Mouse (Mus musculus) MEL (cell line): ENCODE measurements around the gene Wt1. TPM values are rescaled to one million over a fixed set of nuclear protein-coding genes. Genes with fewer than 3 reads are reported as not detected.

Experiments
- DNase-seq: peaks from one replicate; pipeline ENCODE4 v3.0.0; 2011; ENCODE audit warnings: low read depth, low spot score
- H3K27ac ChIP-seq: 2 replicates; pipeline ENCODE4 v1.5.1; 2012; ENCODE audit warnings: low read depth, mild to moderate bottlenecking, control low read depth, low read length, moderate library complexity; ENCODE audit not compliant: control insufficient read depth
- H3K27me3 ChIP-seq, 2 experiments: fragments of 150-350 bp in 1 of 2; sonication (generic) in 1 of 2; 2 replicates each; pipeline ENCODE4 v1.6.1; 2012; ENCODE audit warnings: low read length in 2 of 2, mild to moderate bottlenecking in 2 of 2, improper control_type of control experiment in 1 of 2, moderate library complexity in 1 of 2; ENCODE audit not compliant: insufficient read depth in 2 of 2, control insufficient read depth in 1 of 2
- H3K36me3 ChIP-seq, 2 experiments: 2 replicates each; pipeline ENCODE4 v1.6.1; 2012 to 2014; ENCODE audit warnings: low read length in 2 of 2, improper control_type of control experiment in 1 of 2, inconsistent platforms in 1 of 2, mild to moderate bottlenecking in 1 of 2; ENCODE audit not compliant: insufficient read depth in 2 of 2, control insufficient read depth in 1 of 2
- H3K4me1 ChIP-seq, 2 experiments: fragments of 150-350 bp in 1 of 2; sonication (generic) in 1 of 2; 2 replicates each; pipeline ENCODE4 v1.6.1; 2012; ENCODE audit warnings: low read length in 2 of 2, improper control_type of control experiment in 1 of 2, mild to moderate bottlenecking in 1 of 2; ENCODE audit not compliant: insufficient read depth in 2 of 2, control insufficient read depth in 1 of 2
- H3K4me3 ChIP-seq, 2 experiments: fragments of 150-350 bp in 1 of 2; sonication (generic) in 1 of 2; 2 replicates each; pipeline ENCODE4 v1.5.1; 2012; ENCODE audit warnings: low read depth in 2 of 2, low read length in 2 of 2, mild to moderate bottlenecking in 2 of 2, moderate library complexity in 2 of 2, control low read depth in 1 of 2, improper control_type of control experiment in 1 of 2; ENCODE audit not compliant: control insufficient read depth in 1 of 2, insufficient read depth in 1 of 2
- H3K79me2 ChIP-seq: 2 replicates; pipeline ENCODE4 v1.6.1; 2012; ENCODE audit warnings: mild to moderate bottlenecking, low read length, moderate library complexity; ENCODE audit not compliant: control insufficient read depth, poor library complexity, insufficient read depth
- H3K9ac ChIP-seq: 2 replicates; pipeline ENCODE4 v1.6.1; 2012; ENCODE audit warnings: low read depth, mild to moderate bottlenecking, control low read depth, low read length, moderate library complexity; ENCODE audit not compliant: control insufficient read depth, poor library complexity, severe bottlenecking
- H3K9me3 ChIP-seq: fragments of 150-350 bp; sonication (generic); replicated peaks from 2 replicates; pipeline ENCODE4 v1.6.1; 2012; ENCODE audit warnings: mild to moderate bottlenecking, low read length, improper control_type of control experiment, moderate library complexity; ENCODE audit not compliant: insufficient read depth
- BHLHE40 ChIP-seq: IDR thresholded peaks from 2 replicates; pipeline ENCODE4 v1.6.1; 2012; ENCODE audit warnings: low read depth, mild to moderate bottlenecking, inconsistent platforms, low read length, improper control_type of control experiment, borderline replicate concordance
- ELF1 ChIP-seq: IDR thresholded peaks from 2 replicates; pipeline ENCODE4 v1.6.1; 2014; ENCODE audit warnings: low read depth, mild to moderate bottlenecking, inconsistent platforms, low read length, improper control_type of control experiment, moderate library complexity
- GABPA ChIP-seq: IDR thresholded peaks from 2 replicates; pipeline ENCODE4 v1.6.1; 2012; ENCODE audit warnings: low read depth, mild to moderate bottlenecking, inconsistent platforms, low read length, improper control_type of control experiment, moderate library complexity
- GATA1 ChIP-seq: IDR thresholded peaks from 2 replicates; pipeline ENCODE4 v1.6.1; 2011; ENCODE audit warnings: low read depth, low read length, improper control_type of control experiment
- HCFC1 ChIP-seq: IDR thresholded peaks from 2 replicates; pipeline ENCODE4 v1.6.1; 2012; ENCODE audit warnings: low read depth, mild to moderate bottlenecking, inconsistent platforms, low read length, improper control_type of control experiment, moderate library complexity
- MAZ ChIP-seq: IDR thresholded peaks from 2 replicates; pipeline ENCODE4 v1.6.1; 2012; ENCODE audit warnings: low read depth, mild to moderate bottlenecking, inconsistent platforms, low read length, improper control_type of control experiment
- MEF2A ChIP-seq: IDR thresholded peaks from 2 replicates; pipeline ENCODE4 v1.6.1; 2014; ENCODE audit warnings: low read depth, mild to moderate bottlenecking, inconsistent platforms, low read length, improper control_type of control experiment; ENCODE audit not compliant: poor library complexity, insufficient replicate concordance, severe bottlenecking; ENCODE audit errors: extremely low read depth
- NELFE ChIP-seq: IDR thresholded peaks from 2 replicates; pipeline ENCODE4 v1.6.1; 2011; ENCODE audit warnings: low read depth, low read length, improper control_type of control experiment
- POLR2AphosphoS2 ChIP-seq: IDR thresholded peaks from 2 replicates; pipeline ENCODE4 v1.6.1; 2011; ENCODE audit warnings: low read length, improper control_type of control experiment
- RCOR1 ChIP-seq: IDR thresholded peaks from 2 replicates; pipeline ENCODE4 v1.6.1; 2012; ENCODE audit warnings: low read depth, mild to moderate bottlenecking, inconsistent platforms, low read length, improper control_type of control experiment
- TBP ChIP-seq: IDR thresholded peaks from 2 replicates; pipeline ENCODE4 v1.8.0; 2011; ENCODE audit warnings: low read depth, low read length, improper control_type of control experiment
- TCF12 ChIP-seq: IDR thresholded peaks from 2 replicates; pipeline ENCODE4 v1.6.1; 2014; ENCODE audit warnings: low read depth, mild to moderate bottlenecking, inconsistent platforms, low read length, improper control_type of control experiment, moderate library complexity
- USF2 ChIP-seq, 2 experiments: IDR thresholded peaks; 2 replicates each; pipeline ENCODE4 v1.6.1; 2011 to 2012; ENCODE audit warnings: improper control_type of control experiment in 2 of 2, low read length in 2 of 2, borderline replicate concordance in 1 of 2, inconsistent platforms in 1 of 2, low read depth in 1 of 2, mild to moderate bottlenecking in 1 of 2; ENCODE audit not compliant: insufficient read depth in 1 of 2
- ZC3H11A ChIP-seq: IDR thresholded peaks from 2 replicates; pipeline ENCODE4 v1.6.1; 2012; ENCODE audit warnings: low read depth, mild to moderate bottlenecking, inconsistent platforms, low read length, improper control_type of control experiment
- ZKSCAN1 ChIP-seq: IDR thresholded peaks from 2 replicates; pipeline ENCODE4 v1.6.1; 2012; ENCODE audit warnings: low read depth, mild to moderate bottlenecking, inconsistent platforms, low read length, improper control_type of control experiment, moderate library complexity
- polyA plus RNA-seq, 2 experiments: library from polyadenylated mRNA; stranded (reverse) in 1 of 2; unstranded in 1 of 2; fragments of >175 nt in 1 of 2; fragments of >200 nt in 1 of 2; gene quantifications; 2 replicates each; pipeline versions ENCODE4 v1.2.1 to v1.2.4; 2012; ENCODE audit warnings: low replicate concordance in 2 of 2, low read depth in 1 of 2; ENCODE audit not compliant: insufficient read length in 2 of 2, insufficient read depth in 1 of 2, missing spikeins in 1 of 2
- total RNA-seq: library from RNA; depleted of rRNA; stranded (reverse); fragments of 300-350 nt; gene quantifications from 2 replicates; pipeline ENCODE4 v1.2.3, GENCODE M21; 2012

Gene Wt1
- total and polyA plus RNA-seq, 3 experiments: not detected

- H3K4me1 ChIP-seq: no peaks in the 10 kb centered on the region
- H3K27me3 ChIP-seq: no peaks in the 10 kb centered on the region
- no peak overlapping the region for H3K27ac ChIP-seq
- DNase-seq: no peak
- H3K9ac ChIP-seq: no peak overlapping the region
- no peaks in the 10 kb centered on the region for H3K79me2 ChIP-seq
- TF ChIP-seq ZC3H11A (no peak), NELFE (no peak), GATA1 (no peak), HCFC1 (no peak)
- TF ChIP-seq, all 39 proteins: peak for 0
- Histone ChIP-seq H3K4me3 (no peak overlapping the region), H3K9me3 (no peaks in the 10 kb centered on the region), H3K36me3 (no peaks in the 10 kb centered on the region)
Observed at GRCm38 (mm10) chr2:105125641-105126040, 688 bp upstream of the Wt1 start.

GRCm38 (mm10) chr2:105126691-105127530, 582 bp downstream of the Wt1 start:
- no peak overlapping the region for H3K4me3 ChIP-seq
- H3K9ac ChIP-seq: no peak overlapping the region
- H3K9me3 ChIP-seq: no peaks in the 10 kb centered on the region
- no peaks in the 10 kb centered on the region for H3K79me2 ChIP-seq
- TF ChIP-seq POLR2AphosphoS2 (no peak), MAZ (no peak), MEF2A (no peak), TCF12 (no peak)
- H3K27ac ChIP-seq: no peak overlapping the region
- H3K4me1 ChIP-seq: no peaks in the 10 kb centered on the region
- H3K27me3 ChIP-seq: no peaks in the 10 kb centered on the region
- no peaks in the 10 kb centered on the region for H3K36me3 ChIP-seq
- no peak for DNase-seq

DNA sequence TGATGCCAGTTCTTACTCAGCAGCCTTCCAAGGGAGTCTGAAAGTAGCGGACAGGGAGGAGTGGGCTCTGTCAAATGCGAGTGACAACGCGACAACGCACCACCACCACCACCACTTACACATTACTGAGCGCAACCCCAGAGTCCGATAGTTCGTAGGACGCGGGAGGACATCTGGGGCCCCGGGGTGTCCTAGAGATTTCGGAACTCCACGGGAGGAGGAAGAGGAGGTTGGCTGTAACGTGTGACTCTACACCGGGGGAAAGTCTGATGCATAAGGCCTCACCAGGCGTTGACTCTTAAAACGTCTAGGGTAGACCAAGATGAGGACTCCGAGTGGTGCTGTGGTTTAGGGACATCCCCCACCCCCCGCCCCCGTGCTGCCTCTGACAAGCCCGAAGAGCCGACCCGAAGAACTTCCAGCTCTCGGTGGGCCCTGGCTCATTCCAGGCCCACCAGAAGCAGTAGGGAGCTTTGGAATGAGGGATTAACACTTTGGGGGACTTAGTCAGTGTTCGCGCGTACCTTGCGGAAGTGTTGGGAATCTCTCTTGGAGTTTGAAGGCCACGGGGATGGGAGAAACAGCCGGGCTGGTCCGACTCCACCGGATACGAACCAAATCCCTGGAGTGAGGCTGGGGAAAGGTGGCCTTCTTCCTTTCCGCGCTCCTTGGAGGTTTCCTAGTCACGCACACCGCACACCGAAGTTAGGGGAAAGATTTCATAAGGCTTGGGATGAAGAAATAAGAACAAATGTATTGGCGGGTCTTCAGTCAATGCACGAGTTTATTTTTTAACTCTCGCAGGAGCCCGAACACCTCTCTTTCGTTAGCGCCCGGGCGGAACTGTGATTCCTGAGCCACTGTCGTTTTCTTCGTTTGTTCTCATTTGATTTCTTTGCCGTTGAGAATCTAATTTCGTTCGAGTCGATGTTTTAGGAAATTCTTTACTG, 1.5 kb downstream of the Wt1 start:
- H3K4me3 ChIP-seq: no peak overlapping the region

More for the DNA sequence above, 1.5 kb downstream of the Wt1 start:
- H3K27ac ChIP-seq: no peak overlapping the region
- H3K9me3 ChIP-seq: no peaks in the 10 kb centered on the region
- no peak for TF ChIP-seq GABPA
- no peak for TF ChIP-seq HCFC1
- no peak for TF ChIP-seq MEF2A
- no peak for TF ChIP-seq TBP
- TF ChIP-seq ZKSCAN1: no peak
- no peak for TF ChIP-seq ZC3H11A
- no peak for TF ChIP-seq ELF1
- no peak for TF ChIP-seq USF2 (IDR thresholded peaks at IDR 0.05; ENCODE audit: borderline replicate concordance in 1 of 2, insufficient read depth in 1 of 2, low read depth in 1 of 2, low read length in 2 of 2)
- no peak for TF ChIP-seq BHLHE40
- TF ChIP-seq RCOR1: no peak
- H3K9ac ChIP-seq: no peak overlapping the region
- DNase-seq: no peak
- H3K27me3 ChIP-seq: no peaks in the 10 kb centered on the region
- no peaks in the 10 kb centered on the region for H3K79me2 ChIP-seq
- no peaks in the 10 kb centered on the region for H3K4me1 ChIP-seq
- H3K36me3 ChIP-seq: no peaks in the 10 kb centered on the region
